Mouse (Mus musculus): ENCODE results near the gene Ptk7. TPM values are rescaled to one million over a fixed set of nuclear protein-coding genes. Genes with fewer than 3 reads are reported as not detected.

Ptk7 gene
- polyA plus RNA-seq, 1 experiment from 2014 or later = 80.9 TPM

DNA sequence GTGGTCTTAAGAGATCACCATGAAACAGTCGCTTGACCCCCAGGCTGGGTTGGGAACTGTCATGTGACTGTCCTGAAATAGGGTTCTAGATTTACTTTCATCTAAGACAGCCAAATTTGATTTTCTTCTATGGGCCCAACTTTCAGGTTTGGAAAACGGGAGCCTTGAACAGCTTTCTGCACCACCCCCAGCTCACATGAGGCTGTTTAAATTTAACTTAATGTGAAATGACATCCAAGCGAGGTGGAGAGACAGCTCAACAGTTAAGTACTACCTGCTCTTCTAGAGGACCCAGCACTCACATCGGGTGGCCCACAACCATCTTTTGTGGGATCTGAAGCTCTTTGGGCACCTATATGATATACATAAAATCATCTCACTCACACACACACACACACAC lies 30.3 kb downstream of the Ptk7 start:
- Histone ChIP-seq H3K36me3 (peaks cover 4% of the 10 kb centered on the region; the same call in 1 of the 2 replicates), H3K27ac (no peak overlapping the region), H3K9ac (no peak overlapping the region), H3K4me3 (no peak overlapping the region), H3K27me3 (no peaks in the 10 kb centered on the region), H3K9me3 (replicated peaks) (no peaks in the 10 kb centered on the region), H3K4me2 (replicated peaks) (no peak overlapping the region), H3K4me1 (peaks cover 15% of the 10 kb centered on the region)
- WGBS = 83% methylated on average over 4 of the region's 4 CpGs
- ATAC-seq (ENCODE audit: low FRiP score) = no peak

DNA sequence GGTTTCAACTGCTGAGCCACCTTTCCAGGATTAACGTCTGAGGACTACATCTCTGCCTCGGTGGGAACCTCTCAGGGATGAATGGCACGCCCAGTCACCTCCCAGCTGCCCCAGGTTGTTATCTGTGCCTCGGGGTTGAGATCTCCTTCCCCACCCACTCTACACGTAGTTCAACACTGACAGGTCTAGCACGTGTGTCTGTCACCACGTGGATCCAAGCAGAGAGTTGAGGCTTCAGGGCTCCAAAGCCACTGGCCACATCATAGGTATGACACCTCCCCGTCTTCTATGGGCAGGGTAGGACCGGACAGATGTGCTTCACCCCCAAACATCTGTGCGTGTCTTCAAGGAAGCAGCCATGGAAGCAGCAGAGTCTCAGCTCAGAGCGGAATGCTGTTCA lies 31.3 kb downstream of the Ptk7 start:
- 94% methylated on average over 11 of the region's 11 CpGs for WGBS
- no peak overlapping the region for H3K4me3 ChIP-seq
- H3K4me2 ChIP-seq (replicated peaks) = no peak overlapping the region
- H3K36me3 ChIP-seq = peaks cover 4% of the 10 kb centered on the region; the same call in 1 of the 2 replicates
- H3K9ac ChIP-seq = no peak overlapping the region
- H3K4me1 ChIP-seq = peaks cover 18% of the 10 kb centered on the region
- no peak overlapping the region for H3K27ac ChIP-seq
- H3K9me3 ChIP-seq (replicated peaks) = no peaks in the 10 kb centered on the region
- no peaks in the 10 kb centered on the region for H3K27me3 ChIP-seq
- ATAC-seq (ENCODE audit: low FRiP score) = no peak

DNA sequence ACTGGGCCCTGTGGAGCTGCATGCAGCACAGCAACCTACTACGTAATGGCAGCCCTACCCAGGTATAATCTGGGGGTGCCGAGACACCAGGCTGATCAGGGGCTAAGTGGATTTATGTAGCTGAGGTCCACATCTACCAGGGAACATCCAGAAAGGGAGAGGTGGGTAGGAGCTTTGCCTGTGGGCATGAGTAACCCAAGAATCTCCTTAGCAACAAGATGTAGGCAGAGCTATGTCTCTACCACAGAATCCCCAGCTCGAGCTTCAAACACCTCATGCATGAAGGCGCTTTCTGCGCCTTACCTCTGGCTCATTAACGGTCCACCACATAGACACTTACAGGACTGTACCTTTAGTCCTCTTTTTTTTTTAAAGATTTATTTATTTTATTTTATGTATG lies 34.0 kb downstream of the Ptk7 start:
- WGBS = 80% methylated on average over 6 of the region's 6 CpGs
- no peak for ATAC-seq (ENCODE audit: low FRiP score)
- Histone ChIP-seq H3K4me1 (peaks cover 18% of the 10 kb centered on the region), H3K4me3 (no peak overlapping the region), H3K36me3 (peaks cover 14% of the 10 kb centered on the region), H3K9me3 (replicated peaks) (no peaks in the 10 kb centered on the region), H3K27me3 (no peaks in the 10 kb centered on the region), H3K9ac (no peak overlapping the region), H3K4me2 (replicated peaks) (no peak overlapping the region), H3K27ac (peak overlapping the region; percentile 62; the same call in 1 of the 2 replicates)

DNA sequence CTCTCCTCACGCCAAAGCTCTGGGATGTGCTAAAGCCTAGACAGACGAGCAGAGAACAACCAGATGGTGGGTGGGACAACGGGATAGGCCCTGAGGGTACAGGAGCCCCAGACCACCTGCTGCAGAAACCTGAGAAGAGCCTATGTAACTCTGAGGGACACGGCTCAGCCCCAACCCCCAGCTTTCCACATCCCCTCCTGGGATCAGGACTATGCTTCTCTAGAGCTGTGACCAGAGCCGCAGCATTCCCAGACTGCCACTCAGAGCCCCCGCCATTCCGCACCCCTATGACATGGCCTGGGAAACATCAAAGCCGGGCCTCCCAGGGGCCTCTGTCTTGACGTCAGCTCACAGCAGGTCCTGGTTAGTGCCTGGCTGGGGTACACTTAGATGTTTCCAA lies 34.7 kb downstream of the Ptk7 start:
- H3K27me3 ChIP-seq = no peaks in the 10 kb centered on the region
- peaks cover 21% of the 10 kb centered on the region for H3K36me3 ChIP-seq
- H3K9me3 ChIP-seq (replicated peaks) = no peaks in the 10 kb centered on the region
- peak overlapping the region; percentile 62 for H3K27ac ChIP-seq
- peak; percentile 46; the same call in 1 of the 2 replicates for ATAC-seq (ENCODE audit: low FRiP score)
- H3K4me3 ChIP-seq = no peak overlapping the region
- no peak overlapping the region for H3K4me2 ChIP-seq (replicated peaks)
- WGBS = 57% methylated on average over 9 of the region's 9 CpGs
- peaks cover 18% of the 10 kb centered on the region for H3K4me1 ChIP-seq
- H3K9ac ChIP-seq = no peak overlapping the region

DNA sequence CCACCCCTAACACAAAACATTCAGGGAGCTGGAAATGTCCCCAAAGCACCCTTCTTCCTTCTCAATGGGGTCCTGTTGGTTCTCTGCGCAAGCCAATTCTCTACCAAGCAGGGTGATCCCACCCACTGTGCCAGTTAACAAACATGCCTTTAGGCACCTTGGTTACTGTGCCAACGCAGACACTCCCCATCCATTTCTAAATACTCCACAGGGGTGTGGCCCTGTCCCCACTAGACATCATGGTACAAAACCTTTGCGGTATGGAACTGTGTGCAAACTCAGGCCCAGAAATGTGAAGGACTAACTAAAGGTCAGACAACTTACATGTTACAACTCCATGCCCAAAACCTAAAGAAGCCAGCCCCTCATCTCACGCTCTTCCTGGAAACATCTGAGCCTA lies 36.2 kb downstream of the Ptk7 start:
- H3K27ac ChIP-seq = no peak overlapping the region
- ATAC-seq (ENCODE audit: low FRiP score) = no peak

DNA sequence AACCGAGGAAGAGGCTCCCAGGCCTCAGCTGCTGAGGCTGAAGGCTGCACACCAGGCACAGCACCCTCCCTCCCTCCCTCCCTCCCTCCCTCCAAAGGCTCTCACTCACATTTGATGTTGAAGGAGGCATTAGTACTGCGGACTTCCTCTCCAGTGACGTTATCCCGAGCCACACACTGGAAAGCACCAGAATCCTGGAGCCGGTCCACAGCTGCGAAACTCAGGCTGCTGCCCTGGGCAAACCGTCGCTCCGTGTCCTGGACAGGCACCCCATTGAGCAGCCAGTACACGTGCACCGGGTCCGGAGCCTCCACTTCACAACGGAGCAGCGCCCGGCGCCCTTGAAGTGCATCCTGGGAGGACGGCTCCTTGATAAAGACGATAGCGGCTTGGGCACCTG lies 37.9 kb downstream of the Ptk7 start:
- H3K27ac ChIP-seq = no peak overlapping the region
- WGBS = 87% methylated on average over 19 of the region's 19 CpGs
- no peak overlapping the region for H3K9ac ChIP-seq
- ATAC-seq (ENCODE audit: low FRiP score) = no peak
- H3K27me3 ChIP-seq = no peaks in the 10 kb centered on the region
- H3K9me3 ChIP-seq (replicated peaks) = no peaks in the 10 kb centered on the region
- no peak overlapping the region for H3K4me3 ChIP-seq
- H3K4me1 ChIP-seq = peaks cover 18% of the 10 kb centered on the region
- peaks cover 45% of the 10 kb centered on the region for H3K36me3 ChIP-seq
- no peak overlapping the region for H3K4me2 ChIP-seq (replicated peaks)

More for the DNA sequence above, 36.2 kb downstream of the Ptk7 start:
- H3K9me3 ChIP-seq (replicated peaks) = no peaks in the 10 kb centered on the region
- H3K27me3 ChIP-seq = no peaks in the 10 kb centered on the region
- WGBS = 91% methylated on average over 4 of the region's 4 CpGs
- peaks cover 18% of the 10 kb centered on the region for H3K4me1 ChIP-seq
- H3K4me2 ChIP-seq (replicated peaks) = no peak overlapping the region
- no peak overlapping the region for H3K9ac ChIP-seq
- peaks cover 33% of the 10 kb centered on the region for H3K36me3 ChIP-seq
- H3K4me3 ChIP-seq = no peak overlapping the region

DNA sequence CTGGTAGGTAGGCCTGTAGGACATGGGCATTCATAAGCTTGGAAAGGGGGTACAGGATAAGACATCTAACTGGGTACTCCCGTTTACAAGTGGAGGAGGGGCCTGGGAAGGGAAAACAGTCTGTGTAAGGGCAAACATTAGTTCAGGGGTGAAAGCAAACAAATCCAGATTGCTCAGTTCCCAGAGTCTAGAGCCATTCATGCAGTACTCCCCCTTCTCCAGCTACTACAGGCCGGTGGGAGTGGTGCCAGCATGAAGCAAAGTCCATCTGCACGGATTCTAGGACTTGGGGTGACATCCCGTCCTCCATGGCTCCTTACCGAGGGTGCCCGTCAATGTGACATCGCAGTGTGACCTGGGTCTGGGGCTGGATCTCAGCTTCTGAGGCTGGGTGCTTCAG lies 38.9 kb downstream of the Ptk7 start:
- Histone ChIP-seq H3K27ac (no peak overlapping the region), H3K36me3 (peaks cover 55% of the 10 kb centered on the region), H3K4me3 (no peak overlapping the region), H3K4me2 (replicated peaks) (no peak overlapping the region), H3K9ac (no peak overlapping the region), H3K27me3 (no peaks in the 10 kb centered on the region), H3K4me1 (peaks cover 18% of the 10 kb centered on the region), H3K9me3 (replicated peaks) (no peaks in the 10 kb centered on the region)
- no peak for ATAC-seq (ENCODE audit: low FRiP score)
- WGBS = 87% methylated on average over 7 of the region's 7 CpGs

DNA sequence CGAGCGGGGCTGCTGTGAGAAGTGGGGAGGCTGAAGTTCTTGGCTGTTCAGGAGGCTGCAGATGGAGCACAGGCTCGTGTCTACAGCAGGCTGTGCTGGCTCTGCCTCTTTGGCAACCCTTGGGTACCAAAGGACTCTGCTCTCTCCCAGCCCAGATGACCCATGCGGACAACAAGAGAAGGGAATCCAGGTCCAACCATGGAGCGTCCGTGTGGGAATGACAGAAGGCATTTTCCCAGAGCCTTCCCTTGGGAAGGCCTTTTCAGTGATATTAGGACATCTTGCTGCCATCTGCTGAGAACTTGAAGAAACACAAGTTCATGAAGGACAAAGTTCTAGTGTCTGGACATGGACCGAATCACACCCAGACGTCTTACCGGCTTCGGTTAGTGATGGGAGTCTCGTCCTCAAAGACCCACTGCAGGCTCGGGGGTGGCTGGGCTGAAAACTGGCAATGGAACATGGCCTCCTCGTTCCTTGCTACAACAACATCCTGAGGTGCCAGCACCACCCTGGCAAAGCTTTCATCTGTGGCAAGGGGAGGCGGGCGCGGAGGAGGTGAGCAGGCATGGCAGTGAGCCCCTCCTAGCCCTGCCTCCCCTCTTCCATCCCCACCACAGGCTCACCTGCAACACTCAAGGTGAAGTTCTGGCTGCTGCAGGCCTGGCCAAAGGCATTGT lies 39.5 kb downstream of the Ptk7 start:
- Histone ChIP-seq H3K4me1 (peaks cover 13% of the 10 kb centered on the region), H3K9ac (no peak overlapping the region), H3K4me2 (replicated peaks) (no peak overlapping the region), H3K4me3 (no peak overlapping the region), H3K9me3 (replicated peaks) (no peaks in the 10 kb centered on the region), H3K27ac (no peak overlapping the region), H3K27me3 (no peaks in the 10 kb centered on the region), H3K36me3 (peaks cover 60% of the 10 kb centered on the region)
- WGBS = 89% methylated on average over 16 of the region's 16 CpGs
- no peak for ATAC-seq (ENCODE audit: low FRiP score)

DNA sequence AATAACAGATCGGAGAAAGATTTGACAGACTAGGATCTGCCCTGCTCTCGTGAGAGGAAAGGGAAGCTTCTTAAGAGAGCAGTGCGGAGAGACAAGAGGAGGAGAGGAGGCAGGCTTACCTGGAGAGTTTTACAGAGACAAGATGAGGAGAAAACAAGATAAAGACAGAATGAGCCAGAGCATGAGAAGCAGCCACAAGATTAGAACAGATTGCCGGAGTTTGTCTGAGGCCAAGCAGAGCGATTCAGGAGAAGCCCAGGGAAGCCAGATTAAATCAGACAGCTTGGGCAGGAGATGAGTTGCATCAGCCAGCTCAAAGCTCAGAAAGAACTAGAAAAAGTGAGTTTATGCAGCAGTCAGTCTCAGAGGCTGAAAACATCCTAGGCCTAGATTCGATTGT lies 40.4 kb downstream of the Ptk7 start:
- Histone ChIP-seq H3K9me3 (replicated peaks) (no peaks in the 10 kb centered on the region), H3K4me3 (no peak overlapping the region), H3K9ac (no peak overlapping the region), H3K27ac (no peak overlapping the region), H3K27me3 (no peaks in the 10 kb centered on the region), H3K4me1 (0 out of 2 replicates have a peak, but pooled peaks cover 9% of the 10 kb centered on the region), H3K36me3 (peaks cover 66% of the 10 kb centered on the region), H3K4me2 (replicated peaks) (no peak overlapping the region)
- no peak for ATAC-seq (ENCODE audit: low FRiP score)
- WGBS = 97% methylated on average over 6 of the region's 6 CpGs

DNA sequence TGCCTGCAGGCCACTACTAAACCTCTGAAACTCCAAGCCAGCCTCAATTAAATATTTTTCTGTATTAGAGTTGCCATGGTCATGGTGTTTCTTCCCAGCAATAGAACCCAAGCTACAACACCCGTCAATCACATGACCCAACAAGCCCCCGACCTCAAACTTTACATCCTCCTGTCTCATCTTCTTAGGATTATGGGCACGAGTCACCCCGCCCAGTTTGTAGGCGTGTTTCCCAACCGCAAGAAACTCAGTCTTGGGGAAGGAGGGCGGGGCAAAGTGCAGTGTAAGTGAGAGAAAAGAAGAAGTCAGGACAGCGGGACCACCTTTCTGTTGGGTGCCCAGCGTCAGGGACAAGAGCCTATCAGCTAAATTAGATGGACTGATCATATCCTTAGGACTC lies 41.1 kb downstream of the Ptk7 start:
- H3K27ac ChIP-seq = no peak overlapping the region
- H3K9me3 ChIP-seq (replicated peaks) = no peaks in the 10 kb centered on the region
- peaks cover 66% of the 10 kb centered on the region for H3K36me3 ChIP-seq
- H3K4me3 ChIP-seq = no peak overlapping the region
- H3K4me1 ChIP-seq = 0 out of 2 replicates have a peak, but pooled peaks cover 8% of the 10 kb centered on the region
- H3K9ac ChIP-seq = no peak overlapping the region
- no peak for ATAC-seq (ENCODE audit: low FRiP score)
- no peaks in the 10 kb centered on the region for H3K27me3 ChIP-seq
- 86% methylated on average over 9 of the region's 9 CpGs for WGBS
- H3K4me2 ChIP-seq (replicated peaks) = no peak overlapping the region

DNA sequence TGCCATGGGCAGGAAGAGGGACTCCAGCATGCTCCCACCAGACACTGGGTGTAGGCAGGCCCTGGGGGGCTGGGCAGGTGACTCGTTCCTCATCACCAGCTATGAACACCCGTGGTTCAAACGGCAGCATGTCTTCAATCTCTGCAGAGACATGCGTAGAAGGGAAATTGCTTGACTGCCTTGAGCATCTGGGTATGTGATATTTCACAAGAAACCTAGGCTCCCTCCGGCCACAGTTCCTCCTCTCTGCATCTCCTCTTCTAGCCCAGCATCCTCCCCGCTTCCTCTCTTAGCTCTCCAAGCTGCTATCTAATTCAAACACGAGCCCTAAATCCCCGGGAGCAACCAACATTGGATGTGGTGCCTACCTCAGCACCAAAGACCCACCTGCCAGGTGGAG lies 43.0 kb downstream of the Ptk7 start:
- peaks cover 81% of the 10 kb centered on the region for H3K36me3 ChIP-seq
- WGBS = 92% methylated on average over 8 of the region's 8 CpGs
- H3K4me1 ChIP-seq = no peaks in the 10 kb centered on the region
- H3K9ac ChIP-seq = no peak overlapping the region
- no peaks in the 10 kb centered on the region for H3K9me3 ChIP-seq (replicated peaks)
- ATAC-seq (ENCODE audit: low FRiP score) = no peak
- no peaks in the 10 kb centered on the region for H3K27me3 ChIP-seq
- no peak overlapping the region for H3K4me3 ChIP-seq
- no peak overlapping the region for H3K27ac ChIP-seq
- no peak overlapping the region for H3K4me2 ChIP-seq (replicated peaks)

DNA sequence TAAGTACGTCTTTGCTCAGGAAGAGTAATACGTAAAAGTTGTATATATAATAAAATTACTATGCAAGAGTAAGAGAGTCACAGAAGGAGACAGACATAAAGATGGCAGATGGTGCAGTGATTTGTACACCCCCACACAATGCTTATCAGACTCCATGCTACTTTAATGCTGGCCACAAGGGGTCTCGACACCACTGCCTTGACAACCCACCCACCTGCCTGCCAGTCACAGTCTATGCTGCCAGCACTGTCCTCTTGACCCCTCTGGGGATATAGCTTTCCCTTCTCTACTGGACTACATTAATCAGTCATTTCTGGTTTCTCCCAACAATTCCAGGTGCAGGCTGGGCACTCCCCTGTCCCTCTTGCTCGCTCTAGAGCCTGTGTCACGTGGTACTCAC lies 50.7 kb downstream of the Ptk7 start:
- Histone ChIP-seq H3K27me3 (no peaks in the 10 kb centered on the region), H3K4me1 (no peaks in the 10 kb centered on the region), H3K9ac (no peak overlapping the region), H3K9me3 (replicated peaks) (no peaks in the 10 kb centered on the region), H3K4me2 (replicated peaks) (no peak overlapping the region), H3K4me3 (no peak overlapping the region), H3K36me3 (peaks cover 80% of the 10 kb centered on the region), H3K27ac (no peak overlapping the region)
- ATAC-seq (ENCODE audit: low FRiP score) = peak; percentile 61; the same call in 1 of the 2 replicates
- WGBS = 79% methylated on average over 5 of the region's 5 CpGs

DNA sequence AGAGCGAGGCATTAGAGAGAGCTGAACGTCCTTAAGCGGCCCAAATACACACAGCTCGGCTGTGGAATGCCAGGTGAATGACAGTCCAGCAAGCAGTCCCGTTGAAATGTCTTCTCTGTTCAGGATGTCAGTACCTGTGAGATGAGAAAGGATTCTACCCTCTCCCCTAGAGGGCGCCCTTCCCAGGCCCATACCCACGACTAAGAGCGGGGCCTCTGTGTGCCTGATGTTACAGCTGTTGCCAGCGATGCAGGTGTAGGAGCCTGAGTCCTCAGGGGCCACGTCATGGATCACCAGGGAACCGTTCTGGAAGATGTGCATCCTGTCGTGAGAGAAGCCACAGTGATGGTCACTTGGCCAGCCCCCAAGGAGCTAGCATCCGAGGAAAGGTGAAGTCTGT lies 53.2 kb downstream of the Ptk7 start:
- no peaks in the 10 kb centered on the region for H3K27me3 ChIP-seq
- no peak overlapping the region for H3K9ac ChIP-seq
- H3K4me1 ChIP-seq = no peaks in the 10 kb centered on the region
- 90% methylated on average over 13 of the region's 13 CpGs for WGBS
- H3K27ac ChIP-seq = no peak overlapping the region
- no peak overlapping the region for H3K4me2 ChIP-seq (replicated peaks)
- no peak overlapping the region for H3K4me3 ChIP-seq
- ATAC-seq (ENCODE audit: low FRiP score) = no peak
- H3K9me3 ChIP-seq (replicated peaks) = no peaks in the 10 kb centered on the region
- H3K36me3 ChIP-seq = peaks cover 87% of the 10 kb centered on the region
